Mouse (Mus musculus) lung, embryonic 14.5 days (tissue): ENCODE measurements around the gene Nadk. TPM values are rescaled to one million over a fixed set of nuclear protein-coding genes. Genes with fewer than 3 reads are reported as not detected.
A peak's percentile ranks its signal among the peaks of the same experiment; 100 is the strongest.

Experiments
- ATAC-seq: fragments of 200-750 bp; cut with Nextera tagmentation; 2 replicates; pipeline ENCODE4 v1.8.0; 2017; ENCODE audit warnings: mild to moderate bottlenecking, moderate TSS enrichment, moderate library complexity; ENCODE audit not compliant: insufficient read depth
- DNase-seq: peaks from one replicate; pipeline ENCODE4 v3.0.0-alpha.2; 2015
- H3K27ac ChIP-seq: fragments of 300-500 bp; sonication (generic); 2 replicates; pipeline ENCODE4 v1.5.1; 2014; ENCODE audit warnings: low read depth, mild to moderate bottlenecking, moderate library complexity
- H3K27me3 ChIP-seq: fragments of 300-500 bp; sonication (generic); 2 replicates; pipeline ENCODE4 v1.6.1; 2014; ENCODE audit warnings: low read length, control low read depth; ENCODE audit not compliant: insufficient read depth
- H3K36me3 ChIP-seq: fragments of 300-500 bp; sonication (generic); 2 replicates; pipeline ENCODE4 v1.6.1; 2014; ENCODE audit warnings: control low read depth; ENCODE audit not compliant: insufficient read depth
- H3K4me1 ChIP-seq: fragments of 300-500 bp; sonication (generic); 2 replicates; pipeline ENCODE4 v1.6.1; 2014; ENCODE audit warnings: antibody characterized with exemption, control low read depth; ENCODE audit not compliant: insufficient read depth
- H3K4me2 ChIP-seq: fragments of 300-500 bp; sonication (generic); 2 replicates; pipeline ENCODE4 v1.6.1; 2014; ENCODE audit warnings: mild to moderate bottlenecking
- H3K4me3 ChIP-seq: fragments of 300-500 bp; sonication (generic); 2 replicates; pipeline ENCODE4 v1.5.1; 2014; ENCODE audit warnings: low read depth, low read length
- H3K9ac ChIP-seq: fragments of 300-500 bp; sonication (generic); 2 replicates; pipeline ENCODE4 v1.6.1; 2014
- H3K9me3 ChIP-seq: fragments of 300-500 bp; sonication (generic); 2 replicates; pipeline ENCODE4 v1.6.1; 2016; ENCODE audit warnings: low read depth, low read length, control low read depth
- CTCF ChIP-seq: IDR thresholded peaks from 2 replicates; pipeline ENCODE4 v1.5.1; 2016; ENCODE audit warnings: antibody characterized with exemption, low read depth
- WGBS: fragments of 180-500 bp; shearing (Covaris S2); extraction: QIAGEN DNeasy Blood & Tissue Kit; methylation state at CpG from one replicate; pipeline ENCODE4 v1.1.7; 2014; 5-methylcytosine and 5-hydroxymethylcytosine counted together
- polyA plus RNA-seq: library from polyadenylated mRNA; unstranded; fragments of >200 nt; fragmentation: Nextera tagmentation; extraction: Ambion mirVana; gene quantifications from 2 replicates; pipeline ENCODE4 v1.2.1, GENCODE M21; 2014

Gene Nadk
- polyA plus RNA-seq, result 85.0 and 90.5 TPM in 2 replicates

GRCm38 (mm10) chr4:155561661-155562442 is at the start of gene Nadk:
TSS of gene Nadk (plus strand) at chr4:155562378.
- 52% methylated on average over 7 of the region's 7 CpGs for WGBS
- Histone ChIP-seq H3K4me3 (peak within 1 kb of the TSS; percentile 77), H3K36me3 (peaks cover 46% of the 10 kb centered on the region), H3K9me3 (no peaks in the 10 kb centered on the region), H3K4me2 (peak within 1 kb of the TSS; percentile 90), H3K9ac (peak within 1 kb of the TSS; percentile 46), H3K4me1 (peaks cover 31% of the 10 kb centered on the region), H3K27ac (peak within 1 kb of the TSS; percentile 88), H3K27me3 (no peaks in the 10 kb centered on the region)
- DNase-seq (peak; percentile 22), ATAC-seq (no peak)
- no peak for TF ChIP-seq CTCF

GRCm38 (mm10) chr4:155514810-155515209 is 47.4 kb upstream of the Nadk start:
- Histone ChIP-seq H3K36me3 (peaks cover 10% of the 10 kb centered on the region), H3K9ac (no peak overlapping the region), H3K4me3 (no peak overlapping the region), H3K27ac (no peak overlapping the region), H3K4me2 (no peak overlapping the region), H3K27me3 (no peaks in the 10 kb centered on the region), H3K4me1 (no peaks in the 10 kb centered on the region), H3K9me3 (no peaks in the 10 kb centered on the region)
- WGBS, result 86% methylated on average over 2 of the region's 2 CpGs
- DNase-seq (no peak), ATAC-seq (no peak)
- no peak for TF ChIP-seq CTCF

- DNase-seq, result no peak
- no peaks in the 10 kb centered on the region for H3K9me3 ChIP-seq
- peaks cover 20% of the 10 kb centered on the region for H3K36me3 ChIP-seq
- H3K4me2 ChIP-seq, result no peak overlapping the region
- 81% methylated on average over 7 of the region's 7 CpGs for whole genome bisulfite sequencing
- H3K4me3 ChIP-seq, result no peak overlapping the region
- H3K9ac ChIP-seq, result no peak overlapping the region
- no peaks in the 10 kb centered on the region for H3K4me1 ChIP-seq
- no peak for ATAC-seq
- TF ChIP-seq CTCF, result peak; percentile 16; the same call in 1 of the 2 replicates
- no peaks in the 10 kb centered on the region for H3K27me3 ChIP-seq
- H3K27ac ChIP-seq, result no peak overlapping the region
Measured at GRCm38 (mm10) chr4:155517948-155518517, 44.1 kb upstream of the Nadk start.

- Histone ChIP-seq H3K27ac (no peak overlapping the region), H3K27me3 (no peaks in the 10 kb centered on the region), H3K9ac (no peak overlapping the region), H3K4me1 (no peaks in the 10 kb centered on the region), H3K4me2 (no peak overlapping the region), H3K36me3 (peaks cover 20% of the 10 kb centered on the region), H3K4me3 (no peak overlapping the region), H3K9me3 (no peaks in the 10 kb centered on the region)
- WGBS, result 61% methylated on average over 7 of the region's 7 CpGs
- no peak for ATAC-seq
- DNase-seq, result no peak
- no peak for TF ChIP-seq CTCF
Measured at GRCm38 (mm10) chr4:155522327-155522726, 39.9 kb upstream of the Nadk start.

GRCm38 (mm10) chr4:155525751-155526150 is 36.4 kb upstream of the Nadk start:
- H3K4me1 ChIP-seq, result no peaks in the 10 kb centered on the region
- H3K27ac ChIP-seq, result no peak overlapping the region
- peaks cover 50% of the 10 kb centered on the region for H3K36me3 ChIP-seq
- no peaks in the 10 kb centered on the region for H3K27me3 ChIP-seq
- 79% methylated on average over 5 of the region's 5 CpGs for WGBS
- no peak for TF ChIP-seq CTCF
- H3K4me2 ChIP-seq, result no peak overlapping the region
- no peaks in the 10 kb centered on the region for H3K9me3 ChIP-seq
- no peak overlapping the region for H3K4me3 ChIP-seq
- DNase-seq, result no peak
- no peak overlapping the region for H3K9ac ChIP-seq
- no peak for ATAC-seq

GRCm38 (mm10) chr4:155529294-155529693 is 32.9 kb upstream of the Nadk start:
- H3K4me1 ChIP-seq, result no peaks in the 10 kb centered on the region
- WGBS, result 90% methylated on average over 3 of the region's 3 CpGs
- H3K36me3 ChIP-seq, result peaks cover 61% of the 10 kb centered on the region
- no peak overlapping the region for H3K27ac ChIP-seq
- H3K4me2 ChIP-seq, result no peak overlapping the region
- ATAC-seq (no peak), DNase-seq (no peak)
- H3K9me3 ChIP-seq, result no peaks in the 10 kb centered on the region
- TF ChIP-seq CTCF, result no peak
- H3K4me3 ChIP-seq, result no peak overlapping the region
- H3K9ac ChIP-seq, result no peak overlapping the region
- H3K27me3 ChIP-seq, result no peaks in the 10 kb centered on the region

GRCm38 (mm10) chr4:155549993-155550392 is 12.2 kb upstream of the Nadk start:
- Histone ChIP-seq H3K36me3 (peaks cover 88% of the 10 kb centered on the region), H3K4me3 (no peak overlapping the region), H3K27ac (no peak overlapping the region), H3K9ac (no peak overlapping the region), H3K4me1 (no peaks in the 10 kb centered on the region), H3K4me2 (no peak overlapping the region), H3K27me3 (no peaks in the 10 kb centered on the region), H3K9me3 (no peaks in the 10 kb centered on the region)
- TF ChIP-seq CTCF, result no peak
- ATAC-seq (no peak), DNase-seq (no peak)
- 90% methylated on average over 7 of the region's 7 CpGs for WGBS
